Mouse (Mus musculus): ENCODE data around the gene Elp5. TPM values are rescaled to one million over a fixed set of nuclear protein-coding genes. Genes with fewer than 3 reads are reported as not detected.

Elp5 gene
- total RNA-seq, 2 experiments from 2014 or later = 77.1 to 82.2 TPM

DNA sequence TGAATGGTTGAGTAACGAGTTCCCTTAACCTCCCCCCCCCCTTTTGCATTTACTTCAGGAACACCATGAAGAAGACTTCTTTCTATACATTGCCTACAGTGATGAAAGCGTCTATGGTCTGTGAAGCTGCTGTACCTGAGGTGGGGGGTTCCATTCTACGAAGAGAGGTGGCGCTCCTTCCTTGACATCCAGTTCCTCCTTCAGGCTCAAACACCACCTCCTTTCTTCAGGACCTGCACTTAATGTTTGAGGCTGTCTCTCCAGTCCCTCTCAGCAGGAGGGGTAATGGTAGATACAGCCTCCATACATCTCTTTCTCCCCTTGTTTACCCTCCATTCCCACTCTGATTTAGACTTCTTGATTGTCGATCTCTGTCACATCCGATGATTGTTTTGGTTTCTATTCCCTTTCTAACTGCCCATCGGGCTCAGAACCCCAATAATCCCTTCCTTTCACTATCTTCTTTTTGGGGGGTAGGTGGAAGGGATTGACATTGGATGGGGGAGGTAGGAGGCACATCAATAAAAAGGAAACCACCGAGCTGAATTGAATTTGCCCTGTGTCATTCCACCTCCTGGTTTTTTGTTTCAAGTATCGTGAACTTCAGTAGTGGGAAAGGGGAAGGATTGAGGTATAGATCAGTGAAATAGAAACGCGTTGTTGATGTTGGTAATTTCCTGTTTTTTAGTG is 12.2 kb upstream of the Elp5 start:
- DNase-seq (ENCODE audit: extremely low spot score in 1 of 2, low spot score in 1 of 2) = no peak

DNA sequence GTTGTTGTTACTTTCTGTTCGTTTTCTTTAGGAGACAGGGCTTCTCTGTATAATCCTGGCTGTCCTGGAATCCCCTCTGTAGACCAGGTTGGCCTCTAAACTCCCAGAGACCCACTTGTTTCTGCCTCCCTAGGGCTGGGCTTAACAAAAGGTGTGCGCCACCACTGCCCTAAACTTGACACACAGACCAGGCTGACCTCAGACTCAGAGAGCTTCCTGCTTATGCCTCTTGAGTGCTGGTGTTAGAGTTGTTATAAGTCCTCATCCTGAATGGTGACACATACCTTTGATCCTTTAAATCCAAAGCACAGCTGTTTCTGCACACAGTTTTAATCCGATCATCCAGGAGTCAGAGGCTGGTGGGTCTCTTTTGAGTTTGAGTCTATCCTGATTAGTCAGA is 10.6 kb upstream of the Elp5 start:
- no peak for DNase-seq (ENCODE audit: extremely low spot score in 1 of 2, low spot score in 1 of 2)

DNA sequence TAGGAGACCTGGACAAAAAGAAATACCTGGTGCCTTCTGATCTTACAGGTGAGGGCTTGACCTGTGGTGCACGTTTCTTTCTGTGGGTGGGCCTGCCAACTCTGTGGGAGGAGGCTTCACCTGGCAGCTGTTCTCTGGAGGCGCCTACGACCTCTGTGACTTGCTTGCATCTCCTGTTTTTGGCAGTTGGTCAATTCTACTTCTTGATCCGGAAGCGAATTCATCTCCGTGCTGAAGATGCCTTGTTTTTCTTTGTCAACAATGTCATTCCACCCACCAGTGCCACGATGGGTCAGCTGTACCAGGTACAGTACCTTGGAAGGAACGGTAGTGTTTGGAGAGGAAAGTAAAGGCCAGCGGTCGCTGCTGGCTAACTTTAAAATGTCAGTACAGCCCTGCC is 10.1 kb upstream of the Elp5 start:
- DNase-seq (ENCODE audit: extremely low spot score in 1 of 2, low spot score in 1 of 2) = no peak

DNA sequence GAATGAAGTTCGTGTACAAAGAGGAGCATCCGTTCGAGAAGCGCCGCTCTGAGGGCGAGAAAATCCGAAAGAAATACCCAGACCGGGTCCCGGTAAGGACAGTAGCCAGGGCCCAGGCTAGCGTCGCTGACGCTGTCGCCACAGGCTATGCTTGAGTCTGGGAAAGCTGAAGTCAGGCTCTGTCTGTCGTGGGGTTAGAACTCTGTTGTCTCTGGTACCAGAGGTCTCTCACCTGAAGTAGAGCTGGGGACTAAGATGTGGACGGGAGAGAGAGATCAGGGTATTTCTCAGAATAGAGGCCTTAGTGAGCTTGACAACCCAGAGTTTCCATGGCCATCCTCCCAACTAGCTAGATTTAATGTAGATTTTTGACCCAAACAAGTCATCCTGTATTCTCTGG is 9.4 kb upstream of the Elp5 start:
- DNase-seq (ENCODE audit: extremely low spot score in 1 of 2, low spot score in 1 of 2) = no peak

DNA sequence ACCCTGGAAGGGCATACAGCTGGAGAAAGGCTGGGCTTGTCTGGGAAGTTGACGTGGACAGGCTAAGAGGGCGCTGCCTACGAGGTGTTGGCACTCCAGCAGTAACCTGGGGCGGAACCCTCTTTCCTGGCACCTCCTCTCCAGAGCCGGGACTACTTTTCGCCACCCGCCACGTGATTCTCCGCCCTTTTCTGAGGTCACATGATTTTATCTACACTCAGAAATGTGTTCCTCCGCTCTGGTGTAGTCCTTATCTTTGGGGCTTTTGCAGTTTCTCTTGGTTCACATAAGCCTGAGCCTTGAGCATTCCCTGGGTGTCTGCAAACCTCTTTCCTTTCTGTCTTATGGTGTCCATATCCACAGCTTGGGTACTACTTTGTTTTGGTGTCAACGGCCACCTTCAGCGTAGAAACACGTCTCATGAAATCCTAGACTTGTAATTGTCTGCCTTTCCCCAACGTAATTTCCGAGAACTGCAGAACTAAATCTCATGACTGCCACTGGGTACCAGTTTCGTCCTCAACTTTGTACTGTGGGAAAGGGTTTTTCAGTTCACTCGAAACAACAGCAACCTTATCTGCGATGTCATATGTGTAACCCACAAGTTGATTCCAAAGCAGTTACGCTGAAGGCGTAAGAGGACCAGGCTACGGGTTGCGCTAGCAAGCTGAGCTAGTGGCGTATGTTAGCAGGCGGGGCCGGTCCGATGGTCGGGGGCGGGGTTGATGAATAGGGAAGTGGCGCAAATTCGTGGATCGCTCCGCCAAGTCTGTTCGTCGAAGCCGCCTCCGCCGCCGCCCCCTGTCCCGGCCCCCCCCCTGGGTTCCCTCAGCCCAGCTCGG is 8.8 kb upstream of the Elp5 start, which contains the start of gene Gabarap:
Gabarap (plus strand) TSS at position 294 of the 842 bp plus-strand sequence.
- DNase-seq (ENCODE audit: extremely low spot score in 1 of 2, low spot score in 1 of 2) = peak; percentile 93 to 94

DNA sequence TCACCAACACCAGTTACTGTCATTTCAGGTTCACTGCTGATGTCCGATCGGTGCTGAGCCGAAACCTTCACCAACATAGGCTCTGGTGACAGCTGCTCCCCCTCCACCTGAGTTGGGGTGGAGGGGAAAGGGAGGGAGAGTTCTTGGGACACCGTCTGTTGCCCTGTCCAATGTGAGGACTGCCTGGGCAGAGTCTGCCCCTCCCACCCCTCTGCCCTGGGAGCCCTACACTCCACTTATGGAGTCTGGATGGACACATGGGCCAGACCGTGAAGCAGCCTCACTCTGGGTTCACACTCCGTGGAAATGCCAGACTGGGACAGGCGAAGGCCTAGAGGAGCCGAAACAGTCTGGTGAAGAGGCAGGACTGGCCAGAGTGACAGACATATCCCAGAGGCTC is 7.6 kb upstream of the Elp5 start:
- DNase-seq (ENCODE audit: extremely low spot score in 1 of 2, low spot score in 1 of 2) = no peak

DNA sequence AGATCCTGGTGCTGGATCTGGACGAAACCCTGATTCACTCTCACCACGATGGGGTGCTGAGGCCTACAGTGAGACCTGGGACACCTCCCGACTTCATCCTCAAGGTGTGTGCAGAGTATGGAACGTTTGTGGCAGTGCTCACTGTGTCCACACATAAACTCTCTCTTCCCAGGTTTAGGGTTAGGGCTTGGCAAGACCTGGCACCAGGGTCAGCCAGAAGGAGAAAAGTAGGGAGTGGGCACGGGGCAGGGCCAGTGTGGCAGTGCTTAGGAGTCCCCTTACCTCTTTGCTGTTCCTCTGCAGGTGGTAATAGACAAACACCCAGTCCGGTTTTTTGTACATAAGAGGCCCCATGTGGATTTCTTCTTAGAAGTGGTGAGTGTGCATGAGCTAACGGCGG is 2.1 kb upstream of the Elp5 start:
- DNase-seq (ENCODE audit: extremely low spot score in 1 of 2, low spot score in 1 of 2) = no peak

DNA sequence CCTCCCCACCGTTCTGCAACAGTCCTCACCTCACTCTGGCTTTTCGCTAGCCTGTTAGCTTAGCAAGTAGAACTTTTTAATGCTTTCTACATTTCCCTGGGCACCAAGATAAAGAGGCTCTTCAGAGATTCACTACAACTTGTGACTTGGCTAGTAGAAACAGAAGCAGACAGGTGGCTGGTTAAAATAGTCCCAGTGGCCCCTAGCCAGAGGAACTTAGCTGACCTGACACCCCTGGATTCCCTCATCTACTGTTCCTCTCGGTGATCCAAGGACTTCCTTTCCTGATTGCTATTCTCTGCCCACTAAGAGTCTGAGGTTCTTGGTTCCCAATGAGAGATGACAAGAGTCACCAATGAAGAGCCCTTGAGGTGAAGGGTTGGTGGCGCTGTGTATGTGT is 1.1 kb upstream of the Elp5 start:
- no peak for DNase-seq (ENCODE audit: extremely low spot score in 1 of 2, low spot score in 1 of 2)

DNA sequence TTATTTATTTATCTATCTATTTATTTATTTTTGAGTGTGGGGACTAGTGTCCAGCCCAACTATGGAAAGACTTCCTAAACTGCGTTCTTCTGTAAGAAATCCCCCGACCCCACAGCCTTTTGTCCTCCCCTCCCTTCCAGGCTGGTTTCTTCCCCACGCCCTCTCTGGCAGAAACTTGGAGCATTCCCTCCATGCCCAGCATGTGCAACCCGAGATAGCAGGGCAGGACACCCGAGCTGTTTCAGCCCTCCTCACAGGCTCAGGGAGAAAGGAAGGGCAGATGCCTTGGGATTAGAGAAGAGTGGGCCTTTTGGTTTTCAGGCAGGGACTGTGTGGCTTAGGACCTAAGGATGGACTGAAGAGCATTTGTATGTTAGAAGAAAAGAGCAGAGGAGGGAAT is 560 bp upstream of the Elp5 start:
- DNase-seq (ENCODE audit: extremely low spot score in 1 of 2, low spot score in 1 of 2) = no peak

DNA sequence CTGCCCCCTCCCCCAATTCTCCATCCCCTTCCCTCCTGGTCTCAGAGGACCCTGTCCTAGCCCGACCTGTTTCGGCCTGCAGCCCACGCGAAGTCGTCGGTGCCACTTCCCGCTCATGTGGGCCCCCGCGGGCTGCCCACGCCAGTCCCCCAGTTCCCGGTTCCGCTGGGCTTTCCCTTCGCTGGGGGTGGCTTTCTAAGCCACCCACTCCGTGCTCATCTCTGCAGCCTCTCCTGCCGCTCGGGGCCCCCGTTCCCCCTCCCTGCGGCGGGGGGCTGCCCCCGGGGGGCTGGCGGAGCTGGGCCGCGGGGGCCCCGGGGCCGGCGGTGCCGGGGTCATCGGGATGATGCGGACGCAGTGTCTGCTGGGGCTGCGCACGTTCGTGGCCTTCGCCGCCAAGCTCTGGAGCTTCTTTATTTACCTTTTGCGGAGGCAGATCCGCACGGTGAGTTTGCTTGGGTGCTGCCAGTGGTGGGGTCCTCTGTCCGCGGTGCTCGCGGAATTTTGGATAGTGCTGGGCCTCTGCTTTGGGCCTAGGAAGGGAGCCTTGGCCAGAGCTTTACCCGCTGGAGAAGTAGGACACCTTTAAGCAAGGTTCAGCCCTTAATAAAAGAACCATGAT is 1.1 kb downstream of the Elp5 start, which contains the start of gene Ctdnep1:
Ctdnep1 (plus strand) TSS at position 16 of the 622 bp plus-strand sequence.
- DNase-seq (ENCODE audit: extremely low spot score in 1 of 2, low spot score in 1 of 2) = peak in 1 of 2 experiments; percentile 56

DNA sequence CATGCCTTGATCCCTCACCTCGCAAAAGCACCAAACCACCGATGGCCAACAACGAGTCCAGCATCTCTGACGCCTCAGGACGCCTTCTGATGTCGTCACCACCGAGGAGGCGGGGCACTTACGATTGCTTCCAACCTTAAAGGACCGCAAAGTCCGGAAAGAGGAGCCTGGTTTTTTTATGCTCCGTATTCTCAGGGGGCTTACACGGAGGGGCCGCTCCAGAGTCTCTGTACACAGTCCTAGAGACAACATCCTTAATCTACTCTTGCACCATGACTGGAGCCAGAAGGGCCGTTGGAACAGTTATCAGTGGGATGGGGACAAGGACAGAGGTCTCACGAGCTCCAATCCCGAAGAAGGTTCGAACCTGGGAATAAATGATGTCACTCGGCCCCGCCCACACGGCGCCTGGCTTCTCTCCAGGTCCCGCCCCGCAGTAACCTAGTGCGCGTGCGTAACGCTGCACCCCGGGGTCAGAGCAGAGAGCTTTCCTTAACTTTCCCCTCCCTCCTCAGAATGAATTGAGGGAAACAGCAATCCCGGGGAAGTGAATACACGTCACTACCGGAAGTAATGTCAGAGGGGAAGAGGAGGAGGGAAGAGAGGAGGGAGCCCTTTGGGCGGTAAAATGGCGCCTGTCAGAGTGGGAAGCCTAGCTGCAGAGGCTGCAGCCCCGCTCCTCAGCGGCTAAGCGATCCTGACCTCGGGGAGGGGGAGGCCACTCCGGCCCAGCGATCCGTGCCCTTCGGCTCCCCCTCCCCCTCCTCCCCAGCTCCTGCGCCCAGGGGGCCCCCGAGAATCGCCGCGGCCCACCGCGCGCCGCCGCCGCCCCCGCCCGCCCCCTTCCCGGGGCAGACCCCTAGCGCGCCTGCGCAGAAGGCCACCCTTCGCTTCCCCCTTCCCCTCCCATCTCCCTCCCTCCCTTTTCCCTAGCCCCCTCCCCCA is 1.8 kb downstream of the Elp5 start:
- peak; percentile 98 to 100 for DNase-seq (ENCODE audit: extremely low spot score in 1 of 2, low spot score in 1 of 2)

DNA sequence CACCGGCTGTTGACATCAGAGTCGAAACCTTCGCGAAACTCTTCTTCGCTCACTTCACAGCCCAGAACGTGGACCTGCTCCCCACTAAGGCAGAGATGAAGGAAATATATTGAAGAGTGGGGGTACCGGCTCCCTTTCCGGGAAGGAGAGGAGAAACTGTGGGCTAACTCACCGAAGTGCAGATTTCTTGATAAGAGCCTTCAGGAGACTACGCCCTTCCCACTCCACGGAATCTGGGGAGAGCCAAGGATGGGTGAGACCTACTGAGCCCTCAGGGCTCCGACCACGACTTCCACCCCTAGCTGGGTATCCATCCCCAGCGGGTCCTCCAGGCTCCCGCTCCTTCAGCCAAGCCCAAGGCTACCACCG is 2.5 kb downstream of the Elp5 start:
- no peak for DNase-seq (ENCODE audit: extremely low spot score in 1 of 2, low spot score in 1 of 2)

DNA sequence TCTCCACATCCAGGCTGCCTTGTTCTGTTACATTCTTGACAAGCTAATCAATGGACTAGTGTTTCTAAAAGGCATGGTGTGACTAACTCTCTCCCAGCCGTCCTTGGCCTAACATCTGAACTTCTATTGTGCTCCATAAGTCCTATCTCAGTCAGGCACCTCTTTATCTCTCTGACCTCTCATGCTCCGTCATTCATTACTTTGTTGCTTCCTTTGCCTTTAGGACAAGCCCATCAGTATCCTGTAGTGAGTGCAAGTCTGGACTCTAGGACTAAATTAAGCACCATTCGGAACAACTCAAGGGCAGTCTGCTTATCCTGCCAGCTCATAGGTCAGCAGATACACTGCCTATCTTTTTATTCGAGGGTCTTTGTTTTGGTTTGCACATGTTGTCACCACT is 6.0 kb downstream of the Elp5 start:
- no peak for DNase-seq (ENCODE audit: extremely low spot score in 1 of 2, low spot score in 1 of 2)

DNA sequence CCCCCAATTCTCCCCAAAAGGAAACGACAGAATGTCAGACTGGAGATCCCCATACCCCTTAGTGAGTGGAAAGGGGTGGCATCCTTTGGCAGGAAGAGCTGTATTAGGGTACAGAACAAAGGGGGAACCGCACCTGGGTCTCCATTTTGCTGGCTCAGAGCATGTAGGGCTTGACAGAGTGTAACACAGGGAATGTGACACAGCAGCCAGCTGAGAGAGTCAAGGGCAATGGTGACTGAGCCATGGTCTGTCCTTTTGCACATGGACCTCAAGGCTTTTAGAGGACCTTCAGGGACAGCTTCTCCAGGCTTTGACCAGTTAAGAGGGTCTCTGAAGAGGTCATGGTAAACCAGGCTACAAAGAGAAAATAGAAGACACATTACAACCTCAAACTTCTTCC is 7.4 kb downstream of the Elp5 start:
- no peak for DNase-seq (ENCODE audit: extremely low spot score in 1 of 2, low spot score in 1 of 2)

DNA sequence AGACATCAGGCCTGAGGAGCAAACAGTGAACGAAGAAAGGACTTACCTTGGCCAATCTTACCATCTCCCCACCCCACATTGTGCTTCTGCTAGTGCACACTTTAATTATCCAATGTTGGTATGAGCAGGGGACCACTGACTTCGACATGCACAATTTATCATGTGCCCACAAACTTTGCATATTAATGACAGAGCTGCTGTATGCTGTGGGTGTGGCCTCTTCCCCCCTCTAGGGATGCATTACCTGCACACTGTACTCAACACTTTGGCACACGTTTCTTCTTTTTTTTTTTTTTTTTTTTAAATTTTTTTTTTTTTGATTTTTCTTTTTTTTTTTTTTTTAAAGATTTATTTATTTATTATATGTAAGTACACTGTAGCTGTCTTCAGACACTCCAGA is 11.5 kb downstream of the Elp5 start:
- DNase-seq (ENCODE audit: extremely low spot score in 1 of 2, low spot score in 1 of 2) = no peak

DNA sequence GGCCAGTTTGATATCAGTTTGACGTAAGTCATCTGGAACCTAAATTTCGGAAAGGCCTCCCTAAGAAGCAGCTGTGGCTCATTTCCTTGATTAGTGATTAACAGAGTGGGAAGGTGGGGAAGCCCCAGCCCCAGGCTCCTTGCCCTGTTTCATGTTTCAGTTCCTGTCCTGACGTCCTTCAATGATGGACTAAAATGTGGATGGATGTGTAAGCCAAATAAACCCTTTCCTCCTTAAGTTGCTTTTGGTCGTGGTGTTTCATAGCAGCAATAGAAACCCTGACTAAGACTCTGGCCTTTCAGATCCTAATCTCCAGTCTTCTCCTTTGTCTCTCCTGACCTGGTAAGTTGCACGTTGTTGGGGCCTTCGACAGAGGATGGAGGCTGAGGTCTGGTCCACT is 12.1 kb downstream of the Elp5 start:
- DNase-seq (ENCODE audit: extremely low spot score in 1 of 2, low spot score in 1 of 2) = no peak

DNA sequence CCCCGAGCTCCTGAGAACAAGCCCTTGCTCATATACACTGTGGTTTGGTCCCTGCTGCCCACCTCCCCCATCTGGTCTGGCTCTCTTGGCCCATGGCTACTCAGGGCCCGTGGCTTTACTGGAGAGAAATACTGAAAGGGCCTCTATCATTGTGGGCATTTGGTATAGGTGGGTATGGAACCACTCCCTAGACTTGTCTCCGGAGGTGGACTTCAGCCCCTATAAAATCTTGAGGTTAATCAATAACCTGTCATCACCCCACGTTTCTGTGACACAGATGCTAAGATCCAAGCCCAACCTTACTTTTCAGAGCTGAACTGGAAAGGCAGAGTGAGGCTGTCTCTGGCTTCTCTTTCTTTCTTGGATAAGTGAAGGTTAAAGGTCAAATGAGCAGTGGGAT is 13.5 kb downstream of the Elp5 start:
- no peak for DNase-seq (ENCODE audit: extremely low spot score in 1 of 2, low spot score in 1 of 2)

DNA sequence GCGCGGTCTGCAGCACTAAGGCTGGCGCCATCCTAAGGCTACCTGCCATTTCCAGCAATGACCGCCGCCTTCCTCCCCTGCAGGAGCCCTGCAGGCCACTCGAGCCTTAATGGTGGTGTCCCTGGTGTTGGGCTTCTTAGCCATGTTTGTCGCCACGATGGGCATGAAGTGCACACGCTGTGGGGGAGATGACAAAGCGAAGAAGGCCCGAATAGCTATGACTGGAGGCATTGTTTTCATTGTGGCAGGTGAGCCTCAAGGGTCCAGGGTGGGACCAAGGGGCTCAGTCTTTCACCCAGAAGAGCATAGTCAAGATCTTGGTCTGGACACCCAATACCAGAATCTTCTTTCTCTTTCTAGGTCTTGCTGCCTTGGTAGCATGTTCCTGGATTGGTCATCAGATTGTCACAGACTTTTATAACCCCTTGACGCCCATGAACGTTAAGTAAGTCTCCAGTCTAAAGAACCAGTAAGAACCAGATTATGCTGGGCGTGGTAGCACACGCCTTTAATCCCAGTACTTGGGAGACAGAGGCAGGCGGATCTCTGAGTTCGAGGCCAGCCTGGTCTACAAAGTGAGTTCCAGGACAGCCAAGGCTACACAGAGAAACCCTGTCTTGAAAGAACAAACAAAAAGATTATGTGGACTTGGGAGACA is 15.3 kb downstream of the Elp5 start:
- no peak for DNase-seq (ENCODE audit: extremely low spot score in 1 of 2, low spot score in 1 of 2)

DNA sequence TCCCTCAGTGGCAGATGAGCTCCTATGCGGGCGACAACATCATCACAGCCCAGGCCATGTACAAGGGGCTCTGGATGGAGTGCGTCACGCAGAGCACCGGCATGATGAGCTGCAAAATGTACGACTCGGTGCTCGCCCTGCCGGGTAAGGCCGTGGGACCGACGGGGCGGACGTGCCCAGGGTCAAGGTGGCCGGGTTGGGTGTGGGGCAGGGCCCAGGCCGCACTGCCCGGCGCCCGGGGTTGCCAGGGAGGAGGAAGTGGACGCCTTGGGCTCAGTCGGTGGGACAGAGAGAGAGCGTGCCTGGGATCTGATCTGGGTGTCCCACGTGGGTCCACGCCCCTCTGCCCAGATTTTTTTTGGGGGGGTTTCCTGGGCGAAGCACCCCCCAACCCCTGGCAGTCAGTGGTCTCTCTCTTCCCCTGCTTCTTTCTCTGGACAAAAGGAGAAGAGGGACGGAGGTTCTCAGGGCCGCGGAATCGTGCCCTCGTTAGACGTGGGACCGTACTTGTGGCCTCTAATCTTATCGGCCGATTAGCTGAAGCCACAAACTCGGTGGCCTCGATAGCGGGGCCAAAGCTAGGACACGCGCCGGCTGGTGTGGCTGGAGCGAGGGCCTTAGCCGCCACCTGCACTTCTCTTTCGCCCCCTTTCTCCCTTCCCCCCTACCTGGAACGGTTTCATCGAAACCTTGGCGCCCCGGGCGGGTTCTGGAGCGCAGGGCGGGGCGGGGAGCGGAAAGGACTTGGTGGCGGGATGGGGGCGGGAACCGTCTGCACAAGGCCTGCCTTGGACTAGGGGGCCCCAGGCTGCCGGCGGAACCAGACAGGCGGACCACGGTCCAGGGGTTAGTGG is 16.1 kb downstream of the Elp5 start:
- no peak for DNase-seq (ENCODE audit: extremely low spot score in 1 of 2, low spot score in 1 of 2)

Measured in layer of hippocampus, postnatal 25 days (tissue).